Mouse (Mus musculus): ENCODE data around the gene Gjb3.

DNA sequence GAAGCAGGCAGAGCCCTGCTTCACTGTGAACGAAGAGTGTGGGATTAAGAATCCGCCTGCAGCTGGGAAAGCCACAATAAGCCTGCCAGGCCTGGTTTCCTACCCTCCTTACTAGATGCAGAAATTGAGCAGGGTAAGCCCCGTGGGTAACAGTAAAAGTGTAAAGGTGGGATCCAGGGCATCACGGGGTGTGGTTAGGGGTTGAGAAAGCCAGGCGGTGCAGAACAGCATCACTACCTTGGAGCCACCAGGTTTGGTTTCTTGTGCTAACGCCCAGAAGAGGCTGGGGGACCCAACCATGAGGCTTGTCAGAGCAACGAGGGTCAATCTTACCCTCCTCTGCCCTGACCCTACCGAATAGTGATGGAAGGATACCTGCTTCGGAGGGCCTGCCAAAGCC lies 16.1 kb downstream of the Gjb3 start:
- TF ChIP-seq CTCF (IDR thresholded peaks at IDR 0.05; ENCODE audit: low read depth, low read length) (no peak), GATA1 (IDR thresholded peaks at IDR 0.05; ENCODE audit: borderline replicate concordance, low read length) (no peak), POLR2AphosphoS5 (IDR thresholded peaks at IDR 0.05; ENCODE audit: insufficient replicate concordance, low read depth, low read length) (no peak)
